ENCODE assay signal across 24 mouse cellular contexts in the genomic region with DNA sequence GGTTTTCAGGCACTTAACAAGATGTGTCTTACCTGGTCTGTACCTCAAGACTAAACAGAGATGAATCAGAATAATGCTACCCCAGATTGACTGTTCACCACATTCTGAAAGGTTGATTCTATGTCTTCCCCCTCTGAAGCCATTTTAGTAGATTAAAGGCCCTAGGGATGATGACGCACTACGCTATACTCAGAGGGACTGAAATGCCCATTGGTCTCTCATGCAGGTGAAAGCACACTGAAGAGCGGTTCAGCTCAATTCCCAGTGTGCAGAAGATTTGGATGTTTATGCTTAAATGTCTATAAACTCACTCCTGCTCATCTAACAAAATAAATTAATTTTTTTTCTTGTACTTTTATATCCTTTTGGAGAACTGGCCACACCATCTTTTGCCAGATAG. TPM values are rescaled to one million over a fixed set of nuclear protein-coding genes. Genes with fewer than 3 reads are reported as not detected.
A peak's percentile ranks its signal among the peaks of the same experiment; 100 is the strongest.
DNase-seq lines count a peak whose midpoint lies in the region; TF ChIP-seq lines count a peak whose summit lies in the region.
"Had no signal": no experiment of that assay in that cellular context is flagged by ENCODE, and none has a peak within 500 bp of the region (broad histone marks: within the 10 kb centered on the region; RNA-seq: fewer than 3 reads in every experiment).

Gene Olfr586, minus strand, starts transcription at position 101 of the 400 bp plus-strand sequence.

- no peaks in the 10 kb centered on the region for H3K36me3 ChIP-seq in heart, adult 2 months (ENCODE audit: control insufficient read depth, insufficient read depth, low read length)
- H3K36me3 ChIP-seq: G1E had no signal

- intact Hi-C loops in heart, adult 2 months (cut with DNase I), result no loop called here

- no peak for TF ChIP-seq EP300 in heart, adult 2 months (IDR thresholded peaks at IDR 0.05; ENCODE audit: insufficient read depth, low read depth, low read length)

- no peak within 1 kb of the TSS for H3K27ac ChIP-seq in heart, adult 2 months

- peak; percentile 21 for DNase-seq in heart, adult 11 months
- no peak for DNase-seq in heart, adult 2 months
- DNase-seq: adrenal gland, adult 2 months; adrenal gland, adult 8-10 months; adrenal gland, postnatal 10 days; adrenal gland, postnatal 14 days; adrenal gland, postnatal 25 days; adrenal gland, postnatal 36 days; B cell, adult 2 months; cerebellum, adult 11 months; cerebellum, adult 11-12 months; cerebellum, adult 18-20 months; cerebellum, adult 2 months had no signal

- H3K4me1 ChIP-seq in heart, adult 2 months (ENCODE audit: control insufficient read depth, insufficient read depth, low read length), result no peaks in the 10 kb centered on the region

- no peaks in the 10 kb centered on the region for H3K27me3 ChIP-seq in heart, adult 2 months (ENCODE audit: control insufficient read depth, insufficient read depth, low read length)
- H3K27me3 ChIP-seq: CH12.LX, Patski had no signal

- 84% methylated on average over 3 of the region's 3 CpGs for WGBS in heart, adult 2 months

- TF ChIP-seq CTCF in heart, adult 2 months (IDR thresholded peaks at IDR 0.05), result no peak

- no peak for TF ChIP-seq POLR2A in heart, adult 2 months (IDR thresholded peaks at IDR 0.05; ENCODE audit: insufficient read depth, low read depth, low read length)

- no peak within 1 kb of the TSS for H3K4me3 ChIP-seq in heart, adult 2 months

- no peaks in the 10 kb centered on the region for H3K79me2 ChIP-seq in heart, adult 2 months (replicated peaks; ENCODE audit: control insufficient read depth, insufficient read depth, low read length)

- H3K9ac ChIP-seq in heart, adult 2 months (ENCODE audit: low read depth, low read length), result no peak within 1 kb of the TSS

RNA-seq across cellular contexts. Expression of gene Olfr586, which starts in this region (rescaled TPM):
- total RNA-seq in heart, adult 2 months (2021), result not detected
- polyA plus RNA-seq in heart, adult 2 months (2012; rRNA removed), result not detected in 2 replicates
- total RNA-seq: adrenal gland, adult 18-20 months; adrenal gland, adult 2 months; adrenal gland, adult 8-10 months; adrenal gland, postnatal 10 days; adrenal gland, postnatal 14 days; adrenal gland, postnatal 25 days; adrenal gland, postnatal 36 days; adrenal gland, postnatal 4 days; CH12.LX; ES-E14; MEL had no signal
- polyA plus RNA-seq: activated CD4-positive, CD25-positive, alpha-beta regulatory T cell, adult 4 months; adrenal gland, adult 2 months; brain, embryonic 14.5 days; C2C12; CD4-positive, CD25-positive, alpha-beta regulatory T cell, adult 4 months; cerebellum, adult 2 months; G1E; Patski had no signal
